Mouse (Mus musculus) embryonic fibroblast, embryonic 13.5 days (primary cell): ENCODE results near the gene Prtg.

Experiments used
- CTCF ChIP-seq: IDR thresholded peaks from 2 replicates; pipeline ENCODE4 v1.5.1; 2011; ENCODE audit warnings: mild to moderate bottlenecking, control low read depth, low read length, moderate library complexity, borderline replicate concordance; ENCODE audit not compliant: insufficient read depth
- POLR2A ChIP-seq: IDR thresholded peaks from 2 replicates; pipeline ENCODE4 v1.6.1; 2011; ENCODE audit warnings: low read depth, mild to moderate bottlenecking, control low read depth, low read length, moderate library complexity

DNA sequence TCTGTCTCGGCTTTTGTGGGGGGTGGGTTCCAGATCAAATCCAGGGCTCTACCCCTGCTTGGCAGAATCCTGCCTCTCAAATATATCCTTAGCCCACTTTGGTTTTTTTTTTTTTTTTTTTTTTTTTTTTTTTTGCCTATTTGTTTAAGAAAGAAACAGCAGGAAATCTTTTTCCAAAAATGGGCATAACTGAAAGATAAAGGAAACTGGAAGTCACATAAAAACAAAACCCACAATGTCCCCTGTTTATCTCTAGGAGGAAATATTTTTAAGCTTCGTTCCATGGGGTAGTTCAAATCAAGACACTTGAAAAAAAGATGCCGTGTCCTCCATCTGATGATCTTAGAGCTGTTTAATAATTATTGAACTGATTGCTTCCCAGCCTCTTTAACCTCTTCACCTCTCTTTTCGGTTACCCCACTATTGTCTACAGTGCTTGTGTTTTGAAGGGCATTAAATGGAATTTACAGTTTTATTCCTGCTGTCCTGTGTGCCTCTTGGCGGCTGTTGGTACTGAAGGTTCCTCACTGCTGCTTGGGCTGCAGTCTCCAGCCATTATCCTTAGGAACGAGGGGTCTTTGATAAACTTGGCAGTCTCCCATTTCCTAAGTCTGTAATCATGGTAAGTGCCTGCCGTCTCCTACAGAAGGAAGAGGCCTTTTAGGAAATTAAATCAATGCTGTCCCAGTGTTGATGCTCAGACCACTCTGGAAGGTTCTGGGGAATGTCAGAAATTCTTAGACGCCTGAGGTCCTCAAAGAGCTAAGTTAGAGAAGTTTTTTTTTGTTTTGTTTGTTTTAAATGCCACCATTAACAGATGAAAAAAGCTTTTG lies 65.8 kb downstream of the Prtg start:
- TF ChIP-seq POLR2A = no peak
- no peak for TF ChIP-seq CTCF
